Mouse (Mus musculus) MEL (cell line): ENCODE measurements at regions not wholly inside any gene's neighbourhood (a gene's known extent, or its start where the extent isn't known, plus 50 kb on each side); places are given as distances from the start of the nearest gene placed in this dataset.

ENCODE experiments used
- MAFK ChIP-seq: IDR thresholded peaks from 2 replicates; pipeline ENCODE4 v1.6.1; 2011; ENCODE audit warnings: low read depth, mild to moderate bottlenecking, low read length, improper control_type of control experiment, borderline replicate concordance
- MYC ChIP-seq: IDR thresholded peaks from 2 replicates; pipeline ENCODE4 v1.6.1; 2011; ENCODE audit warnings: low read depth, mild to moderate bottlenecking, low read length, improper control_type of control experiment, moderate library complexity
- POLR2A ChIP-seq, 2 experiments: IDR thresholded peaks; 2 replicates each; pipeline ENCODE4 v1.6.1; 2011 to 2012; ENCODE audit warnings: low read length in 2 of 2, mild to moderate bottlenecking in 2 of 2, control low read depth in 1 of 2, improper control_type of control experiment in 1 of 2, low read depth in 1 of 2, moderate library complexity in 1 of 2; ENCODE audit not compliant: control insufficient read depth in 1 of 2, insufficient read depth in 1 of 2, poor library complexity in 1 of 2
- TCF12 ChIP-seq: IDR thresholded peaks from 2 replicates; pipeline ENCODE4 v1.6.1; 2014; ENCODE audit warnings: low read depth, mild to moderate bottlenecking, inconsistent platforms, low read length, improper control_type of control experiment, moderate library complexity

DNA sequence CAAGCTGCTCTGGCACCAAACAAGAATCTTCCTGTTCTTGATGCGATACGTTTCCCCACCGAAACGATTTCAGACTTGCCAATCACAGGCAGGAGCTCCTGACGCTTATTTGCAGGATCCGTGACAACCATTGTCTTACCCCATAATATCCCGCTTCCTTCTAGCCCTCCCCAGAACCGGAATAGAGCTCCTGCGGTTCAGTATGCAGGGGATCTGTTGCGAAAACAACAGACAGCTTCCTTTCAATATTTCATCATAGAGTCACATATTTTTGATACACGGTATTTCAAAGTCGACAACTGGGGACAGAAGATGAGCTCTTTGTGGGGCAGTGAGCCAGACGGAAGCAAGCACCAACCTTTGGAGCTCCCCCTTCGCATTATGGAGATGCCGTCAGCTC, 55.8 kb downstream of the Zfp648 start:
- no peak for TF ChIP-seq TCF12
- TF ChIP-seq POLR2A (IDR thresholded peaks at IDR 0.05; ENCODE audit: control insufficient read depth in 1 of 2, insufficient read depth in 1 of 2, low read depth in 1 of 2, low read length in 2 of 2, poor library complexity in 1 of 2), result no peak
- no peak for TF ChIP-seq MAFK
- TF ChIP-seq MYC, result no peak
